Mouse (Mus musculus) frontal cortex, adult 2 months (tissue): ENCODE data around the gene Rnf8. TPM values are rescaled to one million over a fixed set of nuclear protein-coding genes. Genes with fewer than 3 reads are reported as not detected.

Experiments
- DNase-seq, 2 experiments: peaks; one replicate each; pipeline ENCODE4 v3.0.0; 2022; ENCODE audit warnings: low spot score in 1 of 2; ENCODE audit errors: extremely low spot score in 1 of 2
- polyA plus RNA-seq: library from polyadenylated mRNA; depleted of rRNA; stranded (reverse); fragments of >200 nt; gene quantifications from 2 replicates; pipeline ENCODE4 v1.2.3, GENCODE M21; 2012; rRNA removed

Gene Rnf8
- polyA plus RNA-seq, 1 experiment = 61.7 TPM

DNA sequence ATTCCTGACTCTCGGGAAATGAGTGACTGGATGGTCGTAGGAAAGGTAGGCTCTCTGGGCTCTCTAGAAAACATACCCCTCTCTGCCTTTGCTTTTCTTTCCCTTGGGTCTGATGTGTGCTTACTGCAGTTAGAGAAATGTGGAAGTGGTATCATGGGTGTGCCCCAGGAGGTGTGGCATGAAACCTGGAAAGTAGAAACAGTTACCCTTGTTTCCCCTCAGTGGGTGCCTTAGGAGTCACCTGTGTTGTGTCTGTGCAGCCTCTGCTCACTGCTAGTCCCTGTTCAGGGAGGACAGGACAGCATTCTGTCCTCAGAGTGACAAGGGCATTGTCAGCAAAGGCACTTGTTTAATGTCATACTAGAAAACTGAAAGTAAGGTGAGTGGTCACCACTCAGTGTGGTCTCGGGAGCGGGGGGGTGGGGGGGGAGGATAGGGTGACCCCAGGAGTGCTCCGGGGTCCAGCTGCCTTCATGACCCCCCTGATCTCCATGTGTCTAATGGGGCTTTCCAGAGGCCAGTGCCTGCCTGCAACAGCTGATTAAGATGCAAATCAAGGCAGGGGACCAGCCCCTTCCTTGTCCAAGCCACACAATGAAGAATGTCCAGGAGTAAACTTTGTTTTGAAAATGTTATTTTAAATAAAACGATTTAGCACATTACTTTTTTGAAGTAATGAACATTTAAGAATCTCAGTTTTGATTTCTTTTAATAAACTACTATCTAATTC, 64.6 kb downstream of the Rnf8 start:
- DNase-seq = no peak

DNA sequence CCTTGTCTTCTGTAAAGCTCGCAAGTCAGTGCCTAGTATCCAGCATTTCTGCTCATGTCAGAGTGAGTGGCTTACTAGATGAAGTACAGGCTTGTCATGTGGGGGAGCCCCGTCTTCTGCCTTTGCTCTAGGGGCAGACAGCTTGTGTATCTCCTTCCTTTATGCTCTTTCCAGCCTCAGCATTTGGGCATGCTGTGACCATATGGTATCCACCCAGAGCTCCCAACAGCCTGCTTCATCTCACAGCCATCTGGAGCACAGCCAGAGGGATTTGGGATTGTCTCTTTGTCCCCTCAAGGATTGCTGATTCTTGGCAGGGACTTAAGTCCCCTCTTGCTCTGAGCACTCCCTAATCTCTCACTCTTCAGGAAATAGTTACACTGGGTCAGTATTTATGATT, 65.6 kb downstream of the Rnf8 start:
- DNase-seq = no peak

DNA sequence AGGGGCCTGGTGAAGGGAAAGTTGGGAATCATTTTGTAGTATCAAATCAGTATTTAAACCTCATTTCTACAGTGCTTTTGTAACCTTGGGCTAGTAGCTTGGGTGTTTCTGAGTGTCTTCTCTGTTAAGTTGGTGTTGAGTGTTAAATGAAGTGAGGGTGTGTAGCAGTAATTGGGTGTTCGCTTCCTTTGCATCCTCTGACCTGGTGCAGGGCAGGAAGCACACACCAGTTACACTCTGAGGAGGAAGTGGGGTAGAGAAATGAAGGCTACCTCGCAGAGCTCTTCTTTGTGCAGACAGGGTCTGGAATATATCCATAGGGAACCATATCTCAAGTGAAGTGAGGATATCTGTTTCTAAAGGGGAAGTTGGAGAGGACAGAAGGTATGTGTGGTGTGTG, 66.3 kb downstream of the Rnf8 start:
- DNase-seq = no peak

DNA sequence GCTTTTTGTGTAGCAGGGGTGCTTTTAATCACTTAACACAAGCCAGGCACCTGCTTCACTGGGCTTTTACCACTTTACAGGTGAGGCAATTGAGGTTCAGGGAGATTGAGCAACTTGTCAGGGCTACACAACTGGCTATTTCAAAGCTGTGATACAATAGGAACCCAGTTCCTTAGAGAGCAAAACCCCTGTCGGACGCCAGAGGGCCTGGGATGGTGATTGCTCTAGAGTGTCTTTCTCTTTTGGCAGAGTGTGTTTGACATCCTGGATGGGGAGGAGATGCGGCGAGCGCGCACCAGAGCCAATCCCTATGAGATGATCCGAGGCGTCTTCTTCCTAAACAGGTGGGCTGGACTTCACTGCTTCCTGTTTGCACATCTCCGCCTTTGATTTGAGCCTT, 67.1 kb downstream of the Rnf8 start:
- no peak for DNase-seq

DNA sequence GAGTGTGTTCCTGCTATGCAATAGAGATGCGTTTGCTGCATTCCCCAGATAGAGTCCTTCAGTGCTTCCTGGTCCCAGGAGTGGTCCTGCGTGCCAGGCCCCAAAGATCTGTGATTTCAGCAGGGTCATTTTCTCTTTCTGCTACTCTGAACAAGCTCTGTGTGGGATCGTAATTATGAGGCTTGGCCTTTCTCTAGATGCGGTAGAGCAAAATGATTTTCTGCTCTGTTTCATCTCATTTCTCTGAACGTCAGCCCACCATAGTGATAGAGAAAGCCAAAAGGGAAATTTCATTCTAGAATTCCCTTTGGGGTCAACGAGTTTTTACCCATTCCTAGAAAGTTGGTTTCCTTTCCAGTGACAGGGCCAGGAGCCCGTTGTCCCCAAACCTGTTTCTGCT, 67.7 kb downstream of the Rnf8 start:
- DNase-seq = no peak

DNA sequence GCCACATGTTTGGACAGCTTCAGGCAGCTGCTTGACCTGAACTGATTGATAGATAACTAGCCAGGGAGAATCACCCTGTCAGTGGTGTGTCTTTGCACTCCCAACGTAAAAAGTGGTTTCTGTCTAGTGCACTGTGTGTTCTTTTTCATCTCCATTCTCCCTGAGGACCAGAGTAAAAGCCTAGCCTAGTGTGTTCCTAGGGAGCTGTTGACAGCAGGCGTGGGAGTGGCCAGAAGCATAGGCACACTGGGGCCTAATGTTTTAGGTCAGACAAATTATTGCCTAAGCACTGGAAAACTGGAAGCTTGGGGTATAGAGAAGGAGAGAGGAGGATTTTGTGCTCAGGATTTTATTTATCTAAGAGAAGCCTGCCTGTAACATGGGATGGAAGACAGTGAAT, 68.5 kb downstream of the Rnf8 start:
- DNase-seq = no peak

DNA sequence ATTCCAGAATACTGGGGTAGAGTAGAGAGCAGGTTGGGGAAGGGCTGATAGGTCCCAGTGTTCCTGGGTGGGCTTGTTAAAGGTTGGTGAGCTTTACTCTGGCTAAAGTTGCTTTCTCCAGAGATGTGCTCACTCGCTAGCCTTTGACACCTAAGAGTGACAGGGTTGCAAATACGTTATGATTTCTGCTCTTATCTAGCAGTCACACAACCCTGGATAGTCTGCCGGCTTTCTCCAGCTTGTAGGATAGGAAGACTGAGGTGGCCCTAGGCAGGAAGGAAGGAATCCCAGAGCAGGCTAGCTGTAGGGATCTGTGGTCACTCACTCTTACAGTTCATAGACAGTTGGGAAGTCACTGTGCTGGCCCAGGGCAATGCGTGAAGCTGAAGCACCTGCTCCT, 69.7 kb downstream of the Rnf8 start:
- DNase-seq = no peak

DNA sequence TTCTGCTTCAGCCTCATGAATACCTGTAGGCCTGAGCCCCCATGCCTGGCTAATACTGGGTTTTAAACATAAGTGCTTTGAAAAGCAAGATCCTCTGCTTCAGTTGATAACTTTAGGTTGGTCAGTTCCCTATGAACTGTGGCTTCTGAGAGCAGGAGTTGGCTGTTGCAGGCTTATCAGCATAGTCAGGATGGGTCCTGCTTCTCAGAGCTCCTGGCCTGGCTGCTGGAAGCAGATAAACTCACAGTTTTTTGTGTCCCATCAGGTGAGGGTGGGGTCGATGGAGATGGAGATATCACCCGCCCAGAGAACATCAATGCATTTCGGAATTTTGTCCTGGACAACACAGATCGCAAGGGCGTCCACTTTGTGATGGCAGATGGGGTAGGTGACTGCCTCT, 72.2 kb downstream of the Rnf8 start:
- DNase-seq = no peak

DNA sequence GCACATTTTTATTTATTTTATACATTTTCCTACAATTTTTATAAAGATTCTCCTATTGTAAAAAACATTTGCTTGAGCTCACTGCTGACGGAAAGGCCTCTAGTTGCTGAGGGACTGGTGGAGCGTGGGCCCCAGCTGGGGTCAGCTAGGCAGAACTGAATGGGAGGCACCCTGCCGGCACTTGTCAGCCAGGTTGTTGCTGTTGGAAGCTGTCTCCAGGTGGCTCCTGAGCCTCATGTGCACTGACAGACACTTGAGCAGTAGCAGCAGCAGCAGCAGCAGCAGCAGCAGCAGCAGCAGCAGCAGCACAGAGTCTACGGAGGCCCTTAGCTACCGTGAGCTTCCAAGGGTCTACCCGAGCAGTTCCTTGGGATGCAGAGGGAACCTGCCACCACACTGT, 72.8 kb downstream of the Rnf8 start:
- no peak for DNase-seq

DNA sequence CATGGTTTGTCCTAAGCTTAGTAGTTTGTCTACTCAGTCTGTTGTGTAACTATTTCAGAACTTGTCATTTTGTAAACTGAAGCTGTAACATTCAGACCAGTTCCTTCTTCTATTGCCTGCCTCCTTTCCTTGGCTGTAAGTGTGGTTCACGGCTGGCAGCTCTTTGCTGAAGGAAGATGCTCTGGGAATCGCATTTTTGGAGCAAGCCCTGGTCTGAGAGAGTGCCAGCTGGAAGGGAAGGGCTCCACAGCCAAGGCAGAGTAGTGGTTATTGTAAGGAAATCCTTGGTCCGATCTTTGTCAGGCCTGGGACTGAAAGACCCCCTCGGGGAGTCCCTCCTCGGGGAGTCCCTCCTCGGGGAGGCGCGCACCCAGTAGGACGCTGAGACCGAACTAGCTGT, 74.0 kb downstream of the Rnf8 start:
- no peak for DNase-seq

DNA sequence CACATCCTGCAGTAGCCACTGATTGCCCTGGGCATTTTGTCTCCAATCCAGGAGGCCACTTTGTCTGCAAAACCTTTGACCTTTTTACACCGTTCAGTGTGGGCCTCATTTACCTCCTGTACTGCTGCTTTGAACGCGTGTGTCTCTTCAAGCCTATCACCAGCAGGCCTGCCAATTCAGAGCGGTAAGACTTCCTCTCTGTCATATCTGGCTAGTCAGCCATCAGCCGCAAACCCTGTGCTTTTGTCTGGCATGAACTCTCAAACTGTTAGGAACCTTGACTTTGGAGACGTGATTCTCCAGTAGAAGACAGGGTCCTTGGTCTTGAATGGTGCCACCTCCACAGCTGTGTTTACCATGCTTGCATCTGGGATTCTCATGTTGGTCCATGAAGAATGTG, 75.7 kb downstream of the Rnf8 start:
- DNase-seq = no peak

DNA sequence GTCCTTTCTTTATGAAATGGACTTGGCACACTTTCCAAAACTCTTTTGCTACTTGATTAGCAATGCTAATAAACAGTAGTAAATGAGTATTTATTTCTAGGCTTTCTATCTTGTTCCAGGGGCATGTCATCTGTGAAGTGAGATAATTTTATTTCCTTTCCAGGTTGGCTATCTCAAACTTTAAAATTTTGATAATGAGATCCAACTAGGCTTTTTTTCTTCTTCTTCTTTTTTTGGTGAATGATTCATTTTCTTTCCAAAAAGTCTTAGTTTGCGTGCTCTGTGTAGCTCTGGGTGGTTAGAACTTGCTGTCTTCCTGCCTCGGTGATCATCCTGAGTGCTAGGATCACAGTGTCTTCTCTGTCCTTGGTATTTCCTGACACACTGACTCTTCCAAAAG, 78.2 kb downstream of the Rnf8 start:
- no peak for DNase-seq

DNA sequence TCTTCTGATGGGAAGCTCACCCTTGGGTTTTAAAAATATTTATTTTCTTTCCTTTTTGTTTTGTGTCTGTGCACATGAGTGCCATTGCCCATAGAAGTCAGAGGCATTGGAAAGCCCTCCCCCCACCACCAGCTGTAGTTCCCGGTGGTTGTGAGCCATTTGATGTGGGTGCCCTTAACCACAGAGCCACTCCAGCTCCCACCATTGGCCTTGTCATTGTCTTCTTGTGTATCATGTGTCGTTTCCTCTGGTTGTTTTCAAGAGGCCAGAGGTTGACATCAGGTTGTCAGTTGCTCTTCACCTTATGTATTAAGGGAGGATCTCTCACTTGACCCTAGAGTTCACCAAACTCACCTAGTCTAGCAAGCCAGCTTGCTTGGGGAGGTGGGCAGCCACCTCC, 79.0 kb downstream of the Rnf8 start:
- DNase-seq = no peak

DNA sequence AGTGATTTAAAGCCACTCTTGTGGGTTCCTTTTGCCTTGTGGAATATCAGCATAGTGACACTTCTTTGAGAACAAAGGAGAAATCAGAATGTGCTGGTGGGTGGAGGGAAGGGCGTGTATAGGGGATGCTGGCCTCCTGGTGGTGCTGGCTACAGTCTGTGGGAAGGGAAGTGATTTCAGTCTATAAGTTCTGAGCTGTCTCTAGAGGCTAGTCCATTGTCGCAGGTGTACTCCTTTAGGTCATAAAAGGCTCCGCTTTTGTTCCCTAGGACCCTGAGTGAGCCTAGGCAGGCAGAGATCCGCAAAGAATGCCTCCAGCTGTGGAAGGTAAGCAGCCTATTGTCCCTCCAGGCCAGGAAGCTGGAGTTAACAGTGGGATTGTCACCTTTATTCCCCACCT, 79.9 kb downstream of the Rnf8 start:
- no peak for DNase-seq

Other genes starting within 250 kb of the Rnf8 start
- gene Pim1, start 124.0 kb upstream of the Rnf8 start, polyA plus RNA-seq = 3.2 and 3.7 TPM in 2 replicates
- gene Gm17657, start 65.2 kb upstream of the Rnf8 start, polyA plus RNA-seq = not detected in 2 replicates
- gene Tbc1d22b, start 65.0 kb upstream of the Rnf8 start, polyA plus RNA-seq = 35.5 and 35.8 TPM in 2 replicates
- 0.16 and 0.88 TPM in 2 replicates for gene Tmem217, start 62.4 kb upstream of the Rnf8 start, polyA plus RNA-seq
- gene Gm28043, start 86 bp downstream of the Rnf8 start, polyA plus RNA-seq = 2.7 and 3.3 TPM in 2 replicates
- 72.7 and 82.6 TPM in 2 replicates for gene Cmtr1, start 45.8 kb downstream of the Rnf8 start, polyA plus RNA-seq
- gene Ccdc167, start 102.3 kb downstream of the Rnf8 start, polyA plus RNA-seq = 13.6 and 15.4 TPM in 2 replicates